Mouse (Mus musculus): ENCODE measurements at regions not wholly inside any gene's neighbourhood (a gene's known extent, or its start where the extent isn't known, plus 50 kb on each side); places are given as distances from the start of the nearest gene placed in this dataset.

DNA sequence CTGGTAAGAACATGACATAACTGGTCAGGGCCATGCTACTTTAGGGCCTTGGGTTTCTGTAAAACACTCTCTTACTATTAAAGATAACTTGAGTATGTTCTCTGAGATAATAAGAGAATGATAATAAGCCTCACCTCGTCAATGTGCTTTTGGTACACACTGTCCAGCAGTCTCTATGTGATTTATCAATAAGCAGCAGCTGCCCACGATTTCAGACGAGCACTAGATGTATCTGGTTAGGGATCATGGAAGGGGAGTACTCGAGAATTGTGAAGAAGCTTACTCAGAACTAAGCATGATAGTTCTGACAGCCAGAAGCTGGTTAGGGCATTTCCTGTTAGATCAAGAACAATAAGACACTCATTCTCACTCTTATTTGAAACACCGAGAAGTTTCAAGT lies 53.8 kb downstream of the Neurod6 start:
- no peak for DNase-seq (ENCODE audit: low spot score)

DNA sequence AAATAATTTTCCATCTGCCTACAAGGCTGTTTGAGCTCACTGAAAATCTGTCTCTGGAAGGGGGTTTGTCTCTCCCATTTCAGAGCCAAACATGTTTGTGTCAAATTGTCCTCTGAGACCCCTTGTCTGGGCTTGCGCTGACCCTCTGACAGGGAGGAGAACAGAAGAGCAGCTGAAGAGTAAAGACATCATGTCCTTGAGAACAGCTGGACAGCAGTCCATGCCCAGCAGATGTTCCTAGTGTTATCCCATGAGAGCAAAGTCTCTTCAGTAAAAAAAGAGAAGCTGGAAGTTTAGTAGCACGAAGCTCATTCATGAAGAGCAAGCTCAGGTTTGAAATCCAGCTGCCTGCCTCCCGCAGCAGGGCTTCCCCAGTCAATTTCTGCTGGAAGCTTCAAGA lies 60.7 kb downstream of the Neurod6 start:
- no peak for DNase-seq (ENCODE audit: low spot score)

DNA sequence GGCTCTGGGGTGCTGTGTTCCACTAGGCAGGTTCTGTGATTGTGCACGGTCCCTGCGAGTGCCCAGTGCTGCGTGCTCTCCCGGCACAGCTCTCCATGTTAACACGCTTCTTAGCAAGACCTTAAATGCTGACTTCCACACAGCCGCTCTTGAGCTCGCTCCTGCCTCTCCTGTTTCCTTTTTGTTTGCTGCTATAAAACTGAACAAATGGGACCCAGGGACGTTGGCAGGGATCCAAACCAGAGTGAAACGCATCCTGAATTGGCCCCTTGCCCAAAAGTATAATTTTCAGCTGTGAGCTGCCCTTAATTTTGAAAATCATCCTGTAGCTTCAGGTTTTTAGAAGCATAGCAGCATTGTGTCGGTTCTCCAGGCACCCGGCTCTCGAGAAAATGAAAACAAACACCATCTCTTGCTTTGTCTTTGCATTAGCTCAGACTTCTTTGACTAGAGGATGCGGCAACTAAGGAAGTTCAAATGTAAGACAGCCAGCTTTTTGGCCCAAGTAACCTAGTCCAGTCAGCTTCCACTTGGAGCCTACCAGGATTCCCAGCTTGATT lies 63.1 kb downstream of the Neurod6 start:
- peak; percentile 41 for DNase-seq (ENCODE audit: low spot score)

DNA sequence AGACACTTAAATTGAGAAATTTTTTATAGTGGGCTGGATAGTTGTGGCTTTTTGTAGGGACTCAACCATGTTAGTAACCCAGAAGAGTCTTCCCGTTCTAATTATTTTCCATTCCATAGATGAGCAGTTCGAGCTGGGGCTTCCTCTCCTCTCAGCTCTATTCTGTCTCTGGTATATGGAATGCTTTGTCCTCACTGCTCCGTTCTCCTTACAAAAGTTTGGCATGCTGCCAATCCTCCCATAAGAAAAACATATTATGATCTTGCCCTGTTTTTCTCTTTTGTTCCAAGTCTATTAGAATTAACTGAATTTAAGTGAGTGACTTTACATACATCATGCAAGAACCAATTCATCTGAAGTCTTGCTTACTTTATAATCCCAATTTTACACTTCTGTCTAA lies 70.7 kb downstream of the Neurod6 start:
- DNase-seq (ENCODE audit: low spot score) = no peak

DNA sequence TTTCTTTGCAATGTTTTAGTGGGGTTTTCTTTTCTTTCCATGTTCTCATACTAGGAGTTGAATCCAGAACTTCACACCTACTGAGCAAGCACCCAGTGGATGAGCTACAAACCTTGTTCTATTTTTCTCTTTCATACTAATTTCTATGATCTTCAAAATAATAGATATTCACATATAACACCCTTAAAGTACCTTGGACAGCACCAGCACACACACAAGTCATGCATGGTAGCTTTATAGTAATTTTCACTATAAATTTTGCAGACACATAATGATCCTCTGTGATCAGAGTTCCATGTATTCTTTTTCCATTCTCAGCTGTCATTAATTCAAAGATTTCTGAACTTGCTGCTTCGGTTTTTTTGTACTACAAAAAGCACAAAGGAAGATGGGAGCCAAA lies 71.1 kb downstream of the Neurod6 start:
- DNase-seq (ENCODE audit: low spot score) = no peak

DNA sequence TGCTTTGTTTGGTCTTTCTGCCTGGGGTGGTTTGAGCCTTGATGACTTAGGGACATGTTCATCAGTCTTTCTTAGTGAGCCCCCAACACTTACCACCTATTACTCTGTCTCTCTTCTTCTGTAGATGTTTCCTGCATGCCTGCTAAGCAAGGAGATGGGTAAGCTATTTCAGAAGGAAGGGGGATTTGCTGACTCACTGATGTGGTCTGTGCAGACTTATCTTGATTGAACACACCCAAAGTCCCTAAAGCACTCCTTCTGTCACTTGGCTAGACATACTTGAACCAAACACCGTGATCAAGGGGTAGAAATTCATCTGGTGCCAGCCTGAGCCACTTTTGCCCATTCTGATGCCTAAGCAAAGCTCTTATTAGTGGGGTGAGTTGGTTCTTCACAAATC lies 72.0 kb downstream of the Neurod6 start:
- no peak for DNase-seq (ENCODE audit: low spot score)

DNA sequence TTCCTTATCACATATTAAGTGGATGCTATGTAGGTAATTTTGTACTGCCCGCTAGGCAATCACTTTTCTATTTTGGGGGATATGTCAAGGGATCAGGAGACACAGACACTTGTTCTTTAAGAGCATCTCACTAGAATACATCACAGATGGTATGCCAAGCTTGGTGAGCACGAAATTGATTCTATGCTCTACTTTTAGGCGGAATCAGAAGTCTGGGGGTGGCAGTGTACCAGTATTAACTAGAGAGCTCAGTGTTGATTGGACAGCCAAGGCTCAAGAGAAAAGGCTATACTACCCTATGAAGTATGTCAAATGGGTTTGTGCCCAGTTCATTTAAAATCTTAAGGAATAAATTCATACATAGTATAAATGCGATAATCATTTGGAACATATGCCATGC lies 84.0 kb downstream of the Neurod6 start:
- no peak for DNase-seq (ENCODE audit: low spot score)

DNA sequence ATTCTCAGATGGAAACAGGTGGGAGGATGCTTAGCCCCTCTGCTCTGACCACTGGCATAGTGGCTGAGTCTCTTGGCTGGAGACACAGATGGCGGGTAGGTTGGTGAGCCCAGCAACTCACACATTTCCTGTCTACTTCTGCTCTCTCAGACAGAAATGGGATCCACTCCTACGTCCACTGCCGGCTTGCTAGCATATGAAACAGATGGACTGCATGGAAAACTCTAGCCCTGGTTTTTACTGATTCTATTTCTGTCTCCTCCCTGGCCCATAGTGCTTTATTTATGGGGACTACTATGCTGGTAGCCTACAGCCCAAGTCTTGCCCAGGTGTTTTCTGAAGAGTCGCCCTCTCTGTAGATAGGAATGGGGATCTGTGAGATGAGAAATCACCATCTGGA lies 88.9 kb downstream of the Neurod6 start:
- DNase-seq (ENCODE audit: low spot score) = peak; percentile 69

DNA sequence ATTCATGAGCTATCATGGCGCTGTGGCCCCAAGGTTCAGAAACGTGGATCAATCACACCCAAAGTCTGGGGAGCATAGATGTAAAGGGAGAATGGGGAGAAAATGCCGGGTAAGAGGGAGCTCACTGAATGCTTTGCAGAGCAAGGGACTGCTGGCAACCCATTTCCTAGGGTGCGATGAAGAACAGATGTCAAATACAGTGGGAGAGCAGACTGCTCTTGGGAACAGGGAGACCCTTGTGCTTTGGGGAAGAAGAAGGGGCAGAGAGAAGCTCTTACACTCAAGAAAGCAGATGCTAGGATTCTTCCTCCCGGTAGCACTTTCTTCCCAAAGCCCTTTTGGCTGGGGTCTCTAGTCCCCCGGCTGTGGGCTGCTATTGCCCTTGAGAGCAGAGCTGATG lies 100.0 kb downstream of the Neurod6 start:
- DNase-seq (ENCODE audit: low spot score) = no peak

DNA sequence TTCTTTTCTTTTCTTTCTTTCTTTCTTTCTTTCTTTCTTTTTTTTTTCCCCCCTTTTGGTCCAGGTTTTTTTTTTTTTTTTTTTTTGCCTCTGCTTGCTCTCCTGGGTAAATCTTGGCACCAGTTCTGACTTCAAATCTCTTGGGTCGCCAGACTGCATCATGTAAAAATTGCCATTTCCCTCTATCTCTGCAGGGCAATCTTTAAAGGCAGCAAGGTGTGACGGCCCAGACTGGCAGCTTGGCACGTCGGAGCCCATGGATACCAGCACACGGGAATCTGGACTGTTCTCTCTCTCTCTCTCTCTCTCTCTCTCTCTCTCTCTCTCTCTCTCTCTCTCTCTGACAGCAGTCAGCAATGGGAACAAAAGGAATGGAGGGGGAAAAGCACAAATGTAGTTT lies 101.0 kb downstream of the Neurod6 start:
- no peak for DNase-seq (ENCODE audit: low spot score)

DNA sequence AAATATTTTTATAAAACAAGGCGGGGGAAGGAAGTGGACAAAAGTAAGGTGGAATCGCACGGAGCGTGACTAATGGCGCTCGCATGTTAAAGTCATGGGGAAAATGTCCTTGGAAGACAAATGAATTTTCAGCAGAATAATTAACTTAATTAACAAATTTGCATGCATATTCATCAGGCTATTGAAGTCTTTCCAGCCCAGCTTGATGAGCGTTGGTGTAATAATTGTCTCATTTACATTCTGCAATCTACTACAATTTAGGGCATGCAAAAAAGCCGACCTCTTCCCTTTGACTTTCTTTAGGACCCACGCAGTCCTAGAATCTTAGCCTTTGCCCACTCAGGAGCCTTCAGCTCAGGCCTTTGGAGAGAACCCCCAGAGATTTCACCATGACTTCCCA lies 101.5 kb downstream of the Neurod6 start:
- no peak for DNase-seq (ENCODE audit: low spot score)

DNA sequence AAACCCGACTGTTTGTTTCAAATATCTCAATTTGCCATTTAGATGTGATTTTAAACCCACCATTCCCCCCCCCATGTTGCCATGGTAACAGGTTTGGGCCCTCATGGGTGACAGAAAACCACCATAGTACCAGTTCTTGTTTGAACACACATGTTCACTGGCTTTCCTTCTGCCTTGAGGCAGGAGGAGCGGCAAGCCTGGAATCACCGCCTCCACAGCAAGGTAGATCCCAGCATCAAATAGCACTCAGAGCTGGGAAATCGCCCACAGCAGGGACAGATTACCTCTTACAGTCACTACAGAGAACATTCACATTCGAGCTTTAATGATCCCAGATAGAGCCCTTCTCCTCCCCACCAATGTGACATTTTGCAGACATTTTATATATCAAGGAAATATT lies 102.0 kb downstream of the Neurod6 start:
- DNase-seq (ENCODE audit: low spot score) = no peak

DNA sequence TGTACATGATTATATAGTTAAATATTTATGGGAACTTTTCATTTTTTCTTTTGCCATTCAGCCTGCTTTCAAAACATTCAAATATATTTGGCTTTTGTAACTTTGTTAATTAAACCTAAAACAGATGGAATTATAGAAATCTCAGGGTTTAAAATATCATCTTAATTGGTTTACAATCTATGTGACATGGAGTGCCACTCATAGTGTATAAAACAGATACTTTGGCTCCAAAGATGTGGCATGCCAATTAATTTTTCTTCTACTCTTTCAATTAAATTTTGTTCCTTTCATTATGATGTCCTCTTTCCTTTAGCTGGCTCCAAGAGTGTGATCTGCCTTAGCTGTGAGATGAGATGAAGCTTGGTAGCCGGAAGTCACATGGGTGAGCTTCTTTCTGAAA lies 103.0 kb downstream of the Neurod6 start:
- DNase-seq (ENCODE audit: low spot score) = no peak

DNA sequence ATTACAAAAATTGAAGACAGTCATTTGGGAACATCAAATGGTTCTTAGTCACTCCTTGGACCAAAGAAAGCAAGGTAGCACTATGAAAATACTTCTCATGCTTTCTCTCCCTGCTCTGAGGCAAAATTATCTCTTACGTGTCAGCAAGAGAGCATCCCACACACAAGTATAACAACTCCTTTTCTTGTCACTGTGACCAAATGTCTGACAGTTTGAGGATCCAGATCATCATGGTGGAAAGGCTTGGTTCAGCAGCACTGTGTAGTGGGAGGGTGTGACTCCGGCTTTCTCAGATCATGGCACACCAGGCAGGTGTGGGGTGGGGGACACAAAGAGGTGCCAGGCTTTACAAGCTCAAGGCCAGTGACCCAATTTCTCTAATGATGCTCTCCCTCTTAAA lies 113.5 kb downstream of the Neurod6 start:
- no peak for DNase-seq (ENCODE audit: low spot score)

DNA sequence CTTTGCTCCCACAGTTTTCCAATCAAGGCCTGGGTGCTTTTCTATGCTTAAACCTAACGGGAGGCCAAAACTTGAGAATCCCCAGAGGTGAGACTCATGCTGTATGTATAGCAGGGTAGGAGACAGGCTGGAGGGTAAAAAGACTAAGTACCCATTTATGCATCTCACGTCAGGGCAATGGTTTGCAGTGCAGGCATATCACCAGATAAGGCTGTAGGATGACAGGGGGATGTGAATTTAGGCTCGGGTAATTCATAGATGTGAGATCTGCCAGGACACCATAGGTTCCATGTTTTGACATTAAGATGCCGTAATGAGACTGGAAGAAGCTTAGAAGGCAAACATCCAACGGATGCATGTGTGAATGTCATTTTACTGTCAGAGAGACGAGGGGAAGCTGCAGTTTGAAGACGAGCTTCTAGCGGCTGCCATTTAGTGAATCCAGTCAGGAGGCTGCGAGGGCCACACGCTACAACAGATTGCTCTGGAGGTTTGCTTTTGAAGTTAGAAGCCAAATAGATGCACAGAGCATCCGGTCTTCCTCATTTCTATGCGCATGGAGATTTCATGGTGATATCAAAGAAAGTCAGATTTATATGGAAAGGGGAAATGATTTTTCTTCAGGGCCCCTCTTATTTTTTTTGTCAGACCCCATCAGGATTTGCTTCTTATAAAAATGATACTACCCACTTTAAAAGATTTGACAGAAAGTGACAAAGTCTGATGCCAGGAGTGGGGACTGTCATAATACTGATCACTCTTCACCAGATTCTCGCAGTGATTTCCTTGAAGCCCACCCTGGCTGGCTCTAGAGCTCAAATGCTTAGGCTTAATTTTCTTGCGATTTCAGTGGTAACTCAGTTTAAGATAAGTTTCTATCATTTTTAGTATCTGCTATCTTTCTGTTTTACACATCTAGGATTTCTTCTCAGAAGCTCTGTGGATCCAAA lies 113.8 kb downstream of the Adcyap1r1 start:
- no peak for DNase-seq (ENCODE audit: low spot score)

DNA sequence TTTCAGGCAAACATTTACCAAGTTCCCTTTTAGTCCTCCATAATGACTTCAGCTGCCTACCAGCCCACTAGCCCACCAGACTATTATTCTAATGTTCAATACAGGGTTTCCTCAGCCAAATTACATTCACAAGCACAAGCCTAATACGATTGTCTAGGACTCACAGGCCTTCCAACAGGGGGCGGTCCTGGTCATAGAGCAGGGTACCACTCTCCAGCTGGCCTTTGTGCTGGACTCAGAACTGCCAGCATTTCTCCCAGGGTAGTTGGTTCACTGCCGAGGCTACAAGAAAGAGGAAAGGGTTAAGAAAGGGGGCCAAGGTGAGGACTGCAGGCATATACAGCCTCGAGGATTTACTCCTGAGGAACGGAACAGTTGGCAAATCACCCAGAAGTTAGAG lies 108.8 kb downstream of the Adcyap1r1 start:
- DNase-seq (ENCODE audit: low spot score) = no peak

DNA sequence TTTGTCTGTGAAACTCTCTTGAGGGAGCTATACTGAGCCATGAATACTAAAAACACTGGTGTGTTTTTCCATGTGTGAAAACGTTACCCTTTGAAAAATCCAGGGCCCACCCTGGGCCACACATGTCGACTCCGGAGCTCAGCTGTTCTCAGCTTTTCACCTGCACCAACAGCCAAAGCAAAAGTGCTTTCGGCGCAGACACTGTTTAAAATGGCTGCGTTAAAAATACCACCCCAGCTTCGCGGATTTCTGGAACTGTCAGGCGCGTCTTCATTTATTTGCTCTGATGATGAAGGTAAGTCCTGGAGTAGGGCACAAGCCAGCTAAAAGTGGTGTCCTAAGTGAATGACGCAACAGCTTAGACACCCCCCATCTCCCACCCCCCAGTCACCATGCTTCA lies 108.0 kb downstream of the Adcyap1r1 start:
- DNase-seq (ENCODE audit: low spot score) = no peak
